Mouse (Mus musculus): ENCODE data around the gene Mitf.

Gene Mitf

DNA sequence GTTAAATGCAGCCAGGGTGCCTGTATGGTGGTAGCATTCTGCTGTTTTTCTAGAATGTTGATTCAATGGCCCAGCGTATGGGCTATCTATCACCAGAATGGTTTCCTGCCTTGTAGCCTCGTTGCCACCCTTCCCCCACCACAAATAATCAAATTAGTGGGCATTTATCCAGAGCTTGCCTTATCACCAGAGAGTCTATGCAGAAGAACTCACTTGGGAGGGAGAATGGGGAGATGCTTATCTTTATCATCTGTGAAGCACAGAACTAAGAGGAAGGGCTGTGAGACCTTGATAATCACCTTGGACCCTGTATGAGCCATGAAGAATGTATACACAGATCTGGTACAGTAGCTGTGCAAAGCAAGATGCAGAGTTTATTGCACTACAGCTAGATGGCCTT lies 70.1 kb downstream of the Mitf start:
- in situ Hi-C loops (cut with MboI; ENCODE audit: unreplicated experiment in 2 of 2) = no loop called here

DNA sequence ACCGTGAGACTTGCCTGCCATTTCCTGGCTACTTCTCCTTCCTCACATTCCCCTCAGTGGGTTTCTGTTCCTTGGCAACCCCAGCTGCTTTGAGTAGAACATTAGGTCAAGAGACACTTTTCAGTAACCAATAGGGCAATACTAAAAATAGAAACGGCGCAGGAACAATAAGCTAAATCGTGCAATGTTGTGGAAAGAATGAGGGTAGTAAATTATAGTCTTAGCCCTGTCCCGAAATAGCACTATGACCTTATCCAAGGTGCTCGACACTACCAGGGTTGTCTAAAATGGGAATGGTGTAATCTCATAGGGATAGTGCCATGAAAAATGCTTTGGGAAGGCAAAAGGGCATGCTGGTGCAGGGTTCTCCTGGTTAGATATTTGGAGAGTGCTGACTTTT lies 70.6 kb downstream of the Mitf start:
- in situ Hi-C loops (cut with MboI; ENCODE audit: unreplicated experiment in 2 of 2) = no loop called here

DNA sequence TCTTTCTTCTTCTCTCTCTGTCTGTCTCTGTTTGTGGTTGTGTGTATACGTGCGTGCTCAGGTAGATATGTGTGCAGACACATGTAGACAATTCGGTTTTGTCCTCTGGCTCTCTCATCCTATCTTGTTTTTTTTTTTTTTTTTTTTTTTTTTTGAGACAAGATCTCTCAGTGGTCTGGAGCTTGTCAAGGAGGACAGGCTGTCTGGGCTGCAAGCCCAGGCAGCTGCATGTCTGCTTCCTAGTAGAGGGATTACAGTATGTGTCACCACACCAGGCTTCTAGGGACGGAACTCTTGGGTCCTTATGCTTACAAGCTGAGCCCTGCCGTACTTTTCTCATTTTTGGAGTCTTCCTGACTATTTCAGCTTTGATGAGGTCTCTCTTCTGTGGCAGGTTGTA lies 73.5 kb downstream of the Mitf start:
- in situ Hi-C loops (cut with MboI; ENCODE audit: unreplicated experiment in 2 of 2) = no loop called here

- in situ Hi-C loops (cut with MboI; ENCODE audit: unreplicated experiment in 2 of 2) = no loop called here
Observed at GRCm38 (mm10) chr6:97881935-97882334, 75.1 kb downstream of the Mitf start.

- in situ Hi-C loops (cut with MboI; ENCODE audit: unreplicated experiment in 2 of 2) = no loop called here
Observed at GRCm38 (mm10) chr6:97882931-97883330, 76.1 kb downstream of the Mitf start.

DNA sequence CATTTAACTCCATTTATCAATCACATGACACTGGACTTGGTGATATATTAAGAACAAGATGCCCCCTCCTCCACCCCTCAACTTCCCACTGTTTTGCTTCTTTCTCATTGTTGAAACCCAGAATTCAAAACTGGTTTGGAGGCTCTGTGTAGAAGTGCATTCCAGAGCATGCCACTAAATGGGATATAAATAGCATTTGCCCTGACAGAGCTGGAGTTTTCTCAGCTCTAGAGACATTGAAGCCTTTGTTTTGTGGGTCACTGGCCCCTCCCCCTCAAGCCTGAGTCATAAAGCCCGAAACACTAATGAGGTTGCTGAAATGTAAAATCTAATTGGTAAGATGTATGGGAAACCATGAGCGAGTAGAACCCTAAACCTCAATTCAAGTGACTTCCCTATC lies 76.6 kb downstream of the Mitf start:
- in situ Hi-C loops (cut with MboI; ENCODE audit: unreplicated experiment in 2 of 2) = no loop called here

GRCm38 (mm10) chr6:97884971-97885370 lies 78.1 kb downstream of the Mitf start:
- in situ Hi-C loops (cut with MboI; ENCODE audit: unreplicated experiment in 2 of 2) = no loop called here

GRCm38 (mm10) chr6:97885606-97886005 lies 78.8 kb downstream of the Mitf start:
- in situ Hi-C loops (cut with MboI; ENCODE audit: unreplicated experiment in 2 of 2) = no loop called here

- in situ Hi-C loops (cut with MboI; ENCODE audit: unreplicated experiment in 2 of 2) = no loop called here
Observed at GRCm38 (mm10) chr6:97887893-97888292, 81.0 kb downstream of the Mitf start.

- in situ Hi-C loops (cut with MboI; ENCODE audit: unreplicated experiment in 2 of 2) = no loop called here
Observed at GRCm38 (mm10) chr6:97888596-97888995, 81.7 kb downstream of the Mitf start.

GRCm38 (mm10) chr6:97893546-97893945 lies 86.7 kb downstream of the Mitf start:
- in situ Hi-C loops (cut with MboI; ENCODE audit: unreplicated experiment in 2 of 2) = no loop called here

DNA sequence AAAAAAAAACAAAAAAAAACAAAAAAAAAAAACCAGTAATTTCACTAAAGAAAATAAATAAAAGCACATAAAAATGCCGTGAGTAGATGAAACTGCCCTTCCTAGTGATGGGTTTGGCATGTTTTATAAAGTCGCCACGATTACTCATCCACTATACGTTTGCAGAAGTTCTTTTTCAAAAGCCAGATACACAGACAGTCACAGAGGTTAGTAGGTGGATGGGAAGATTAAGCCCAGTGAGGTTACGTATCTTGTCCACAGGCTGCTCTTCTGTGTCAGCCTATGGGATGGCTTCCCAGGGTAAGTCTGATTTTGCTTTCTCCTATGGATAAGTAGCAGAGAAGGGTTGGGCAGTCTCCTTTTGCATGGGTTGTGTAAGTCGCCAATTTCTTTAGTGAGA lies 90.3 kb downstream of the Mitf start:
- in situ Hi-C loops (cut with MboI; ENCODE audit: unreplicated experiment in 2 of 2) = no loop called here

GRCm38 (mm10) chr6:97898085-97898484 lies 91.2 kb downstream of the Mitf start:
- in situ Hi-C loops (cut with MboI; ENCODE audit: unreplicated experiment in 2 of 2) = no loop called here

DNA sequence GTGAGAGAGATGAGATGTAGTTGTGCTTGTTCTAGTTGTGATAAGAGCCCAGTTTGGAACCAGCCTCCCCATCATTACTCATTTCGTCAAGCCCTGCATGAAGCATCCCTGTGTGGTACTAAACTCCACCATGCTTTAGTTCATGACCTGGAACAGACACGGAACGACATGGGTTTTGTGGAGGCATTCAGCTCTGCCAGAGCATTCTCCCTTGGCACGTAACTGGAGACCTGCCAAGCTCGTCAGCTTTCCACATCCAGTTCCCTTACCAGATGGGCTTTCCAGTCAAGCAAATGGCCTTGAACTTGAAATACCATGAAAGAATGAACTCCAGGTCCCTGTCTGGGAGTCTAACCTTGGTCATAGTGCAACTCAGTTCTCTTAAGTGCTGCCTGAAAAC lies 94.7 kb downstream of the Mitf start:
- in situ Hi-C loops (cut with MboI; ENCODE audit: unreplicated experiment in 2 of 2) = no loop called here

DNA sequence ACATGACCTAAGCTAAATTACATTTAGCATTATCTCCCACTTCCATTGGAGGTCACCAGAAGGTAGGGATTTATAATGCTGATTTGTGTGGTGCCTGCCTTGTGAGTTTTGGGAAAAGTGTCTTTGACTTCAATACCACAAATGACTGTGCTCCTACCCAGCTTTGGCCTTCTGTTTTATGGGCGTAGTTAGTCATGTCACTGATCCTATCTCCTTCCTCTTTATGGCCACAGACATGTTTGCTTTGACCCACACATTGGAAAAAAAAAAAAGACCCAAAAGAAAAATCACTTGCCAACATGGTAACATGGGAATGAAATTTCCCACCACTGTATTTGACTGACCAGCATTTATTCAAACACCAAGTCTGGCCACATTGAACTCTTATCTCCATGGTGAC lies 95.4 kb downstream of the Mitf start:
- in situ Hi-C loops (cut with MboI; ENCODE audit: unreplicated experiment in 2 of 2) = no loop called here

DNA sequence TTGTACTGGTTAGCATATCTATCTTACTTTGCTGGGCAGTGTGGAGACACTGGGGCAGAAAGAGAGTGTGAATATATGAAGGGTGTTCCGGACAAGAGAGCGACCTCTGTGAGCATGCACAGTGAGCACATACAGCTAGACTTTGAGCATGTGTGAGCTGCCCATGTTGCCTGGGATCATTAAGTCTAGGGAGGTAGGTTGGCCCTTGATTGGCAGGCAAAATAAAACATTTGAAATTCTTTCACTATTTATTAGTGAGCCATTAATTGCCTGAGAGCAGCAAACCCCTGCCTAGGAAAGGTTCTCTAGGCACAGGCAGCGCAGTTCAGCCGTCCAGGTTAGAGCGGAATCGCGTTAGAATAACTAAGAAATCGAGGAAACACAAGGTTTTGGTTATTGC lies 107.9 kb downstream of the Mitf start:
- in situ Hi-C loops (cut with MboI; ENCODE audit: unreplicated experiment in 2 of 2) = no loop called here

DNA sequence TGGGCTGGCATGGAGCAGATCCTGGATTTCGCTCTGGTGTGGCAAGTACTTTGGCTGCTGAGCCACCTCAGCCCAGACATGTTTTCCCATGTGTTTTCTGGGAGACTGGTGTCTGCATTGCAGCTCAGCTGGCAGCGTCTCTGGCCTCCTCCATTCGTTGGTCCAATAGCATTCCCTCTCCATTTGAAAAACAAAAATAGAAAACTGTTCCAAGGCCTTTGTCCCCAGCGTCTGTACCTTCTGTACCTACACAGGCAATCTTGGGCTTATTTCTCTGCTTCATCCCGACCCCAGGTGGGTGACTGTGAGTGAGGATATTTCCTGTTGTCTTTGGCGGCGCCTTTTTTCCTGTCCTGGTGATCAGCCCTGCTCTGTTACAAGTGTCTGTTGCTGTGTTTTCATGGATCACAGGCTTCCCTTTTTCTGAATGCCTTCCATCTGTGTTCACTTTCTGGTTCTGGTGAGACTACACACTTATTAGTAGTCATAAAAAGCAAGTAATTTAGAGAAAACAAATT lies 109.6 kb downstream of the Mitf start:
- in situ Hi-C loops (cut with MboI; ENCODE audit: unreplicated experiment in 2 of 2) = no loop called here

DNA sequence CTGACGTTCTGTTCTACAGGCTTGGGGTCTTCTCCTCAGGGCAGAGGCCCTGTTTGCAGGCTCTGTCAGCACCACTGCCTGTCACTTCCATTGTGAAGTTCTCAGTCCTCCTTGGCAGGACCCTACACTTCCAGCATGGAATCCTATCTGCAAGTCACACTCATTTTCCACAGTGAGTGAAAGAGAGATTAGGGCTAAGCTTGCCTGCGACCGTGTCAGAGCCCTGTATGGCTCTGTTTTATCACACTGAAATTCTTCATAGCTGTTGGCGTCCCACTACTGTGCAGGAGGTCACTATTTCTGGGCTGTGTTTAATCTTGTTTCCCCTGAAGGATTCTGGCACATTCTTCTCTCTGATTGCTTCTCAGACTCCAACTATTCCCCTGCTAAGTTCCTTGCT lies 111.2 kb downstream of the Mitf start:
- in situ Hi-C loops (cut with MboI; ENCODE audit: unreplicated experiment in 2 of 2) = no loop called here

DNA sequence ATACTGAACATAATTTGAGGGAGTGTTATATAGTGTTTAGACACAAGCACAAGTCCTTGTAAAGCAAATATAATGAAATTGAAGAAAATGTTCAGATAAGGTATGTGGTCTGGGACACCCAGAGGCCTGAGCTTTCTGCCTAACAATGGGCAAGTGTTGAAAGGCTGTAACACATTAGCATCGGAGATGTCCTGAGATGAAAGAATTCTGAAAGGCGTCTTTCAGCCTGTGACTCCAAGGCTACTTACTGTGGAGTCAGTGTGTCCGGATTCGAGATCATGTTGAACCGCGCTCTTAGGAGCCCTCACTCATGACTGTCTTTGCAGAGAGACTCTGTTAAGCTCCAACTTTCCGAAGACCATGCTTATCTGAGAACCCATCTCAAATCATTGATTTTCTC lies 111.6 kb downstream of the Mitf start:
- in situ Hi-C loops (cut with MboI; ENCODE audit: unreplicated experiment in 2 of 2) = no loop called here

GRCm38 (mm10) chr6:97919287-97919686 lies 112.4 kb downstream of the Mitf start:
- in situ Hi-C loops (cut with MboI; ENCODE audit: unreplicated experiment in 2 of 2) = no loop called here

GRCm38 (mm10) chr6:97921591-97921990 lies 114.7 kb downstream of the Mitf start:
- in situ Hi-C loops (cut with MboI; ENCODE audit: unreplicated experiment in 2 of 2) = no loop called here

- in situ Hi-C loops (cut with MboI; ENCODE audit: unreplicated experiment in 2 of 2) = no loop called here
Observed at GRCm38 (mm10) chr6:97924221-97924620, 117.4 kb downstream of the Mitf start.

GRCm38 (mm10) chr6:97929051-97929450 lies 122.2 kb downstream of the Mitf start:
- in situ Hi-C loops (cut with MboI; ENCODE audit: unreplicated experiment in 2 of 2) = no loop called here
